Mouse (Mus musculus) CH12.LX (cell line): ENCODE data around the gene Epha2.

Experiments used
- CTCF ChIP-seq, 2 experiments: IDR thresholded peaks in 1 of 2; conservative IDR thresholded peaks in 1 of 2; 2 replicates each; pipeline ENCODE4 v1.5.1; 2011 to 2012; ENCODE audit warnings: low read depth in 2 of 2, low read length in 2 of 2, improper control_type of control experiment in 1 of 2, inconsistent platforms in 1 of 2, mild to moderate bottlenecking in 1 of 2, moderate library complexity in 1 of 2
- E2F4 ChIP-seq: IDR thresholded peaks from 2 replicates; pipeline ENCODE4 v1.6.1; 2011; ENCODE audit warnings: low read depth, low read length, improper control_type of control experiment; ENCODE audit not compliant: insufficient replicate concordance
- KAT2A ChIP-seq: IDR thresholded peaks from 2 replicates; pipeline ENCODE4 v1.6.1; 2012; ENCODE audit warnings: low read length, improper control_type of control experiment, inconsistent platforms; ENCODE audit not compliant: insufficient replicate concordance
- RCOR1 ChIP-seq: conservative IDR thresholded peaks from 2 replicates; pipeline ENCODE4 v1.6.1; 2012; ENCODE audit warnings: low read depth, mild to moderate bottlenecking, inconsistent platforms, low read length, improper control_type of control experiment
- TCF12 ChIP-seq: IDR thresholded peaks from 2 replicates; pipeline ENCODE4 v1.6.1; 2014; ENCODE audit warnings: low read depth, mild to moderate bottlenecking, inconsistent platforms, low read length, improper control_type of control experiment

GRCm38 (mm10) chr4:141336196-141336595, 35.2 kb downstream of the Epha2 start:
- TF ChIP-seq E2F4: no peak
- TF ChIP-seq TCF12: no peak
- TF ChIP-seq CTCF (conservative IDR thresholded peaks at IDR 0.05 in 1 of 2, IDR thresholded peaks at IDR 0.05 in 1 of 2; ENCODE audit: low read depth in 2 of 2, low read length in 2 of 2): no peak
- TF ChIP-seq RCOR1: no peak
- no peak for TF ChIP-seq KAT2A
